8 mouse cellular contexts compared by ENCODE assay signal in genomic region chr2:32259657-32260417, GRCm38 (mm10). TPM values are rescaled to one million over a fixed set of nuclear protein-coding genes. Genes with fewer than 3 reads are reported as not detected.
DNase-seq lines count a peak whose midpoint lies in the region; ATAC-seq and TF ChIP-seq lines count a peak whose summit lies in the region.

Uck1 (minus strand) TSS chr2:32260159.

- TF ChIP-seq RAD21 in MEL (IDR thresholded peaks at IDR 0.05; ENCODE audit: low read depth, low read length) = no peak

- H3K9ac ChIP-seq in MEL (ENCODE audit: control insufficient read depth, low read depth, low read length, poor library complexity, severe bottlenecking) = peak within 1 kb of the TSS; percentile 87
- peak within 1 kb of the TSS; percentile 77 for H3K9ac ChIP-seq in lung, postnatal 0 days (replicated peaks; ENCODE audit: low read depth)

- H3K36me3 ChIP-seq in MEL (ENCODE audit: control insufficient read depth in 1 of 2, insufficient read depth in 2 of 2, low read length in 2 of 2) = peaks cover 2 to 4% of the 10 kb centered on the region in 2 experiments; a peak in 2 of 4 replicates
- H3K36me3 ChIP-seq in hindbrain, embryonic 10.5 days = peaks cover 37% of the 10 kb centered on the region
- H3K36me3 ChIP-seq in lung, postnatal 0 days (ENCODE audit: insufficient read depth, low read length) = no peaks in the 10 kb centered on the region; the same call in 1 of the 2 replicates

- TF ChIP-seq EP300 in MEL (IDR thresholded peaks at IDR 0.05; ENCODE audit: low read depth in 1 of 2, low read length in 2 of 2) = no peak
- TF ChIP-seq EP300 in lung, postnatal 0 days (IDR thresholded peaks at IDR 0.05) = no peak

- H3K27ac ChIP-seq in MEL (ENCODE audit: control insufficient read depth, low read depth, low read length) = peak within 1 kb of the TSS; percentile 51
- peak within 1 kb of the TSS; percentile 43 for H3K27ac ChIP-seq in cerebellum, adult 2 months (ENCODE audit: insufficient read depth, low read length)
- peak within 1 kb of the TSS; percentile 91 for H3K27ac ChIP-seq in hindbrain, embryonic 10.5 days
- H3K27ac ChIP-seq in lung, postnatal 0 days (ENCODE audit: low read length) = peak within 1 kb of the TSS; percentile 65

- no peaks in the 10 kb centered on the region for H3K27me3 ChIP-seq in MEL (ENCODE audit: control insufficient read depth in 1 of 2, insufficient read depth in 2 of 2, low read length in 2 of 2)
- no peaks in the 10 kb centered on the region for H3K27me3 ChIP-seq in cerebellum, adult 2 months (ENCODE audit: control insufficient read depth, insufficient read depth, low read length)
- H3K27me3 ChIP-seq in hindbrain, embryonic 10.5 days (ENCODE audit: insufficient read depth, poor library complexity, severe bottlenecking) = no peaks in the 10 kb centered on the region
- no peaks in the 10 kb centered on the region for H3K27me3 ChIP-seq in lung, postnatal 0 days (replicated peaks; ENCODE audit: insufficient read depth, low read length)

- TF ChIP-seq CTCF in MEL (IDR thresholded peaks at IDR 0.05 in 2 of 3, conservative IDR thresholded peaks at IDR 0.05 in 1 of 3; ENCODE audit: control insufficient read depth in 1 of 3, insufficient read depth in 1 of 3, low read depth in 2 of 3, low read length in 3 of 3, poor library complexity in 1 of 3, severe bottlenecking in 1 of 3) = no peak
- TF ChIP-seq CTCF in cerebellum, adult 2 months (IDR thresholded peaks at IDR 0.05; ENCODE audit: borderline replicate concordance, insufficient read depth, low read depth, low read length) = no peak
- no peak; the same call in 1 of the 2 replicates for TF ChIP-seq CTCF in lung, postnatal 0 days (IDR thresholded peaks at IDR 0.05)

- H3K4me2 ChIP-seq in lung, postnatal 0 days (replicated peaks; ENCODE audit: low read depth, low read length) = peak within 1 kb of the TSS; percentile 76

- H3K9me3 ChIP-seq in MEL (replicated peaks; ENCODE audit: insufficient read depth, low read length) = no peaks in the 10 kb centered on the region
- H3K9me3 ChIP-seq in hindbrain, embryonic 10.5 days = no peaks in the 10 kb centered on the region
- no peaks in the 10 kb centered on the region for H3K9me3 ChIP-seq in lung, postnatal 0 days (ENCODE audit: low read length)

- peak; percentile 88 to 93 for TF ChIP-seq POLR2A in MEL (IDR thresholded peaks at IDR 0.05; ENCODE audit: control insufficient read depth in 1 of 2, insufficient read depth in 1 of 2, low read depth in 1 of 2, low read length in 2 of 2, poor library complexity in 1 of 2)
- TF ChIP-seq POLR2A in cerebellum, adult 2 months (IDR thresholded peaks at IDR 0.05; ENCODE audit: borderline replicate concordance, insufficient read depth, low read length) = peak; percentile 87

- H3K79me2 ChIP-seq in MEL (ENCODE audit: control insufficient read depth, insufficient read depth, low read length, poor library complexity) = peaks cover 14% of the 10 kb centered on the region

- H3K4me1 ChIP-seq in MEL (ENCODE audit: control insufficient read depth in 1 of 2, insufficient read depth in 2 of 2, low read length in 2 of 2) = peaks cover 0 to 5% of the 10 kb centered on the region in 2 experiments; a peak in 1 of 4 replicates
- peaks cover 9% of the 10 kb centered on the region for H3K4me1 ChIP-seq in cerebellum, adult 2 months (ENCODE audit: control insufficient read depth, insufficient read depth, low read length)
- peaks cover 23% of the 10 kb centered on the region for H3K4me1 ChIP-seq in hindbrain, embryonic 10.5 days (replicated peaks)
- peaks cover 9% of the 10 kb centered on the region; the same call in 1 of the 2 replicates for H3K4me1 ChIP-seq in lung, postnatal 0 days (ENCODE audit: insufficient read depth, low read depth, low read length)

- WGBS in cerebellum, adult 2 months = under 1% methylated on average over 59 of the region's 59 CpGs
- 2% methylated on average over 59 of the region's 59 CpGs for WGBS in hindbrain, embryonic 10.5 days
- under 1% methylated on average over 59 of the region's 59 CpGs for WGBS in lung, postnatal 0 days

- peak; percentile 97 for DNase-seq in MEL (ENCODE audit: low read depth, low spot score)
- peak; percentile 92 to 93 for DNase-seq in cerebellum, adult 2 months
- peak; percentile 90 for DNase-seq in hindbrain, embryonic 10.5 days (ENCODE audit: low spot score)
- DNase-seq in layer of hippocampus, adult 9-11 months = peak; percentile 92
- peak; percentile 95 for DNase-seq in lung, postnatal 0 days (ENCODE audit: low spot score)
- DNase-seq in ovary, postnatal 14 days (ENCODE audit: low spot score) = peak; percentile 77
- peak; percentile 91 for DNase-seq in thymus, postnatal 14 days

- H3K4me3 ChIP-seq in MEL (ENCODE audit: control insufficient read depth in 1 of 2, insufficient read depth in 1 of 2, low read depth in 2 of 2, low read length in 2 of 2) = peak within 1 kb of the TSS; percentile 81 to 95
- H3K4me3 ChIP-seq in cerebellum, adult 2 months (replicated peaks; ENCODE audit: insufficient read depth, low read depth, low read length) = peak within 1 kb of the TSS; percentile 82
- peak within 1 kb of the TSS; percentile 90 for H3K4me3 ChIP-seq in hindbrain, embryonic 10.5 days
- peak within 1 kb of the TSS; percentile 80 for H3K4me3 ChIP-seq in lung, postnatal 0 days (ENCODE audit: low read depth, low read length)

- ATAC-seq in frontal cortex, adult (ENCODE audit: low TSS enrichment) = peak; percentile 98
- ATAC-seq in lung, postnatal 0 days = peak; percentile 97

TF ChIP-seq in MEL, 35 proteins besides CTCF, POLR2A, EP300 and RAD21 (continues in another document):
- TF ChIP-seq MYC (IDR thresholded peaks at IDR 0.05; ENCODE audit: low read depth, low read length) (peak; percentile 73), ETS1 (IDR thresholded peaks at IDR 0.05; ENCODE audit: low read depth, low read length) (no peak), E2F4 (IDR thresholded peaks at IDR 0.05; ENCODE audit: borderline replicate concordance, low read depth, low read length) (no peak), ZC3H11A (IDR thresholded peaks at IDR 0.05; ENCODE audit: low read depth, low read length) (no peak), MAX (IDR thresholded peaks at IDR 0.05; ENCODE audit: low read length) (peak; percentile 47; the same call in 1 of the 2 replicates), RCOR1 (IDR thresholded peaks at IDR 0.05; ENCODE audit: low read depth, low read length) (no peak), TAL1 (IDR thresholded peaks at IDR 0.05; ENCODE audit: low read length) (no peak), HCFC1 (IDR thresholded peaks at IDR 0.05; ENCODE audit: low read depth, low read length) (peak; percentile 81), SIN3A (IDR thresholded peaks at IDR 0.05; ENCODE audit: low read length) (peak; percentile 62; the same call in 1 of the 2 replicates), MAZ (IDR thresholded peaks at IDR 0.05; ENCODE audit: low read depth, low read length) (no peak), TCF12 (IDR thresholded peaks at IDR 0.05; ENCODE audit: low read depth, low read length) (0 out of 2 replicates have a peak, but pooled peaks have one; percentile 24), SMC3 (IDR thresholded peaks at IDR 0.05; ENCODE audit: low read depth, low read length) (no peak), ELF1 (IDR thresholded peaks at IDR 0.05; ENCODE audit: low read depth, low read length) (peak; percentile 74), NRF1 (IDR thresholded peaks at IDR 0.05; ENCODE audit: insufficient read depth, low read depth, low read length, poor library complexity, severe bottlenecking) (peak; percentile 77), KAT2A (conservative IDR thresholded peaks at IDR 0.05; ENCODE audit: low read depth, low read length) (peak; percentile 46; the same call in 1 of the 2 replicates), MAFK (IDR thresholded peaks at IDR 0.05; ENCODE audit: borderline replicate concordance, low read depth, low read length) (no peak), NELFE (IDR thresholded peaks at IDR 0.05; ENCODE audit: low read depth, low read length) (peak; percentile 87), JUND (IDR thresholded peaks at IDR 0.05; ENCODE audit: low read depth, low read length) (no peak), CHD1 (IDR thresholded peaks at IDR 0.05; ENCODE audit: low read depth, low read length) (no peak), MXI1 (IDR thresholded peaks at IDR 0.05; ENCODE audit: low read depth, low read length) (peak; percentile 79), USF2 (IDR thresholded peaks at IDR 0.05; ENCODE audit: borderline replicate concordance in 1 of 2, insufficient read depth in 1 of 2, low read depth in 1 of 2, low read length in 2 of 2) (no peak), ZKSCAN1 (IDR thresholded peaks at IDR 0.05; ENCODE audit: low read depth, low read length) (no peak), ZMIZ1 (IDR thresholded peaks at IDR 0.05; ENCODE audit: low read depth, low read length) (peak; percentile 81), UBTF (IDR thresholded peaks at IDR 0.05; ENCODE audit: borderline replicate concordance, insufficient read depth, low read depth, low read length) (no peak), MEF2A (IDR thresholded peaks at IDR 0.05; ENCODE audit: extremely low read depth, insufficient replicate concordance, low read depth, low read length, poor library complexity, severe bottlenecking) (no peak), CHD2 (IDR thresholded peaks at IDR 0.05; ENCODE audit: low read length) (no peak), GABPA (IDR thresholded peaks at IDR 0.05; ENCODE audit: low read depth, low read length) (no peak), POLR2AphosphoS5 (IDR thresholded peaks at IDR 0.05; ENCODE audit: borderline replicate concordance, low read depth, low read length) (no peak), MYB (IDR thresholded peaks at IDR 0.05; ENCODE audit: low read depth, low read length) (no peak), USF1 (IDR thresholded peaks at IDR 0.05; ENCODE audit: low read depth, low read length) (peak; percentile 41; the same call in 1 of the 2 replicates), ZNF384 (IDR thresholded peaks at IDR 0.05; ENCODE audit: low read depth, low read length) (no peak), BHLHE40 (IDR thresholded peaks at IDR 0.05; ENCODE audit: borderline replicate concordance, low read depth, low read length) (no peak), POLR2AphosphoS2 (IDR thresholded peaks at IDR 0.05; ENCODE audit: low read length) (0 out of 2 replicates have a peak, but pooled peaks have one; percentile 38), GATA1 (IDR thresholded peaks at IDR 0.05; ENCODE audit: low read depth, low read length) (no peak)

RNA-seq across cellular contexts. Expression of gene Uck1, which starts in this region (rescaled TPM):
- 60.1 and 73.7 TPM in 2 replicates for total RNA-seq in MEL (2012; rRNA removed)
- 10 to 100 TPM in 1 of 2 experiments, not detected in 1; 60.6 TPM for polyA plus RNA-seq in MEL (2012; ENCODE audit: insufficient read depth in 1 of 2, insufficient read length in 2 of 2, low read depth in 1 of 2, low replicate concordance in 2 of 2, missing spikeins in 1 of 2)
- 72.0 and 74.4 TPM in 2 replicates for polyA plus RNA-seq in cerebellum, adult 2 months (2012; rRNA removed)
- 77.2 and 83.0 TPM in 2 replicates for polyA plus RNA-seq in hindbrain, embryonic 10.5 days (2016; fragmentation: Nextera tagmentation; extraction: Ambion mirVana)
- 50.9 and 57.7 TPM in 2 replicates for polyA plus RNA-seq in lung, postnatal 0 days (2015; fragmentation: Nextera tagmentation; extraction: Ambion mirVana)

Comparison
In these comparisons a context has a peak if more than half of its experiments do, and no peak if none do; other contexts are left out.
1. Peak in every context shown above with its lines: DNase-seq, ATAC-seq, H3K4me3 ChIP-seq and H3K27ac ChIP-seq.